Mouse (Mus musculus): ENCODE results near the gene Slfnl1. TPM values are rescaled to one million over a fixed set of nuclear protein-coding genes. Genes with fewer than 3 reads are reported as not detected.

Gene Slfnl1
- total RNA-seq (2023): under 1 TPM in 1 of 2 experiments, not detected in 1; 0.33 TPM

GRCm38 (mm10) chr4:120531986-120532385 is at the start of gene Slfnl1:
Gene Slfnl1, plus strand, starts transcription at chr4:120532231.

GRCm38 (mm10) chr4:120569486-120570437 is 37.7 kb downstream of the Slfnl1 start, which contains the start of gene Ctps:
Gene Ctps, minus strand, starts transcription at chr4:120570276.

Other genes starting within 250 kb of the Slfnl1 start
- gene Foxo6, start 244.9 kb upstream of the Slfnl1 start, total RNA-seq (2023): under 1 TPM in 1 of 2 experiments, not detected in 1; 0.33 TPM
- 10 to 100 TPM; 19.9 to 24.7 TPM for gene Scmh1, start 127.0 kb upstream of the Slfnl1 start, total RNA-seq (2023)
- gene Ctps, start 38.0 kb downstream of the Slfnl1 start, total RNA-seq (2023): 1 to 10 TPM; 8.2 to 9.3 TPM
- gene Gm8439, start 56.5 kb downstream of the Slfnl1 start, total RNA-seq (2023): 1 to 10 TPM; 1.5 to 2.4 TPM
- 1 to 10 TPM; 3.2 to 7.7 TPM for gene Cited4, start 134.3 kb downstream of the Slfnl1 start, total RNA-seq (2023)
- not detected for gene Kcnq4, start 216.4 kb downstream of the Slfnl1 start, total RNA-seq (2023)

All from neutrophil, adult 59 days (primary cell).